Mouse (Mus musculus) cortical plate, adult 2 months (tissue): ENCODE data around the gene Catsperg1.

Source experiments
- CTCF ChIP-seq: fragments of 200-500 bp; IDR thresholded peaks from 2 replicates; pipeline ENCODE4 v1.5.1; 2011; ENCODE audit warnings: mild to moderate bottlenecking, control low read depth, low read length; ENCODE audit not compliant: insufficient read depth; ENCODE audit errors: extremely low read depth
- POLR2A ChIP-seq: fragments of 200-500 bp; IDR thresholded peaks from 2 replicates; pipeline ENCODE4 v1.6.1; 2011; ENCODE audit warnings: mild to moderate bottlenecking, low read length, control low read depth; ENCODE audit not compliant: insufficient read depth; ENCODE audit errors: extremely low read depth

DNA sequence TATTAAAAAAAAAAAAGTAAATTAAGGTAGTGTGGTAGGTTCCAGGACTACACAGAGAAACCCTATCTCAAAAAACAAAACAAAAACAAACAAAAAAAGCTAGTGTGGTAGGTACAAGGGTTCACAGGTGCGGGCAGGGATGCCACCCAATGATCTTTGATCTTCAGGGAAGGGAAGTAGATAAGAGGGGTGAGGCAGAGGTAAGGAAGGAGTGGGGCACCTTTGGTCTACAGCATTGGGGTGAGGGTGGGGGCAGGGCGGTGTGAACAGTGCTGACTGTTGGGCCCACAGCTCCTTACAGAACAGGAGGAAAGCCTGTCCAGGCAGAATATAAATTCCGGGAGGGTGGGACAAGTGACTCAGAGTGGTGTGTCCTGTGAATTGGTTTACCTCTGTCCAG is 37.3 kb upstream of the Catsperg1 start:
- TF ChIP-seq CTCF (no peak), POLR2A (no peak)
